Mouse (Mus musculus) erythroblast, adult 5-6 weeks (primary cell): Measurements from ENCODE around the gene Nup62. TPM values are rescaled to one million over a fixed set of nuclear protein-coding genes. Genes with fewer than 3 reads are reported as not detected.
A peak's percentile ranks its signal among the peaks of the same experiment; 100 is the strongest.
"Not testable (repeated sequence)": the region's sequence is repeated elsewhere in the genome, so short reads cannot be mapped to it uniquely, and the experiment has no call there.

ENCODE experiments used
- ATAC-seq: replicated peaks from 2 replicates; pipeline ENCODE4 v1.8.0; 2016; ENCODE audit warnings: moderate number of reproducible peaks, mild to moderate bottlenecking, moderate TSS enrichment, inconsistent platforms; ENCODE audit not compliant: poor library complexity, low FRiP score, severe bottlenecking
- total RNA-seq, 2 experiments: library from RNA; stranded (forward) in 1 of 2; stranded (reverse) in 1 of 2; fragments of 150-400 nt in 1 of 2; fragments of 200-764, 138-1000 nt in 1 of 2; gene quantifications; 2 replicates each; pipeline versions ENCODE4 v1.2.3 to v1.2.4; 2015 to 2017; ENCODE audit warnings: low replicate concordance in 2 of 2

Gene Nup62
- total RNA-seq, 2 experiments from 2014 or later: 10.4 to 21.9 TPM

DNA sequence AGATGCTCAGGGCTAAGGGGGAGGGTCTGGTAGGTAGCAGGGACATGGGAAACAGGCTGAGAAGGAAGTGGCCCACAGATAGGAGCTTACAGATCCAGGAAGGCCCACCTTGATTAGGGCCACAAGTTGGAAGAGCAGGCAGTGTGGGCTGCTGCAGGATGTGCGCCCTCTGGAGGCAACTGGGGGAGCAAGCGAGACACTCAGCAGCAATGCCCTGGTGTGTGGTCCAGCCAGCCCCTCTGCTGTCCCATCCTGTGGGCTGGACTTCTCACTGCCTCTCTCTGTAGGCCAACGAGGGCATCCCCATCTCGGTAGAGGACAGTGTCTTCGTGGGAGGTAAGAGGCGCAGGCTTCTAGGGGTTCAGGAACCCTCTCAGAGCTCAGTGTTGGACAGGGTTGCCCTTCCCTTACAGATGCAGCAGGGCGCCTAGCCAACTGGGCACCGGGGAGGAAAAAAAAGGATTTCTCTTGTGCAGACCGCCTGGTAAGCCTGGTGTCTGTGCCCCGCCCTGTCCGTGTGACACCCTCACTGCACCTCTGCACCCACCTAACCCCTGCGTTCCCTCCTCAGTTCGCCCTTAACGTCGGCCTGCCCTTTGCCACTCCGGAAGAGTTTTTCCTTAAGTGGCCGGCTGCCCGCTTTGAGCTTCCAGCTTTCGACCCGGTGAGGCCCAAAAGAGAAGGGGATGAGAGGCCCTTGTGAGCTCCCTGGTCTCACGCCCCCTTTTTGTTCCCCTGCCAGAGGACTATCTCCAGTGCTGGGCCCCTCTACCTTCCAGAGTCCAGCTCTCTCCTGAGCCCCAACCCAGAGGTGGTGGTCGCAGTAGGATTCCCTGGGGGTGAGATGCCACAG, 44.9 kb downstream of the Nup62 start:
- ATAC-seq: peak; percentile 48

DNA sequence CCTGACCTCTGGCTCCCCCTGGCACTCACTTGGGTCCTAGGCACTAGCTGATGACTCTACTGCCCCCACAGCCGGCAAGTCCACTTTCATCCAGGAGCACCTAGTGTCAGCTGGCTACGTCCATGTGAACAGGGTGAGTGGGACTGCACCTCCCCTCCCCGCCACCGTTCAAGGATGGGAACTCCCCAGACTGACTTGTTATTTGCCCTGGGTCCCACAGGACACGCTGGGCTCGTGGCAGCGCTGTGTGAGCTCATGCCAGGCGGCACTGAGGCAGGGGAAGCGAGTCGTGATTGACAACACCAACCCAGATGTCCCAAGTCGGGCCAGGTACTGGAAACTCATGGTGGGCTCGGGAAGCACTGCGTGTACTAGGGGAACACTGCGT, 45.5 kb downstream of the Nup62 start:
- no peak for ATAC-seq

DNA sequence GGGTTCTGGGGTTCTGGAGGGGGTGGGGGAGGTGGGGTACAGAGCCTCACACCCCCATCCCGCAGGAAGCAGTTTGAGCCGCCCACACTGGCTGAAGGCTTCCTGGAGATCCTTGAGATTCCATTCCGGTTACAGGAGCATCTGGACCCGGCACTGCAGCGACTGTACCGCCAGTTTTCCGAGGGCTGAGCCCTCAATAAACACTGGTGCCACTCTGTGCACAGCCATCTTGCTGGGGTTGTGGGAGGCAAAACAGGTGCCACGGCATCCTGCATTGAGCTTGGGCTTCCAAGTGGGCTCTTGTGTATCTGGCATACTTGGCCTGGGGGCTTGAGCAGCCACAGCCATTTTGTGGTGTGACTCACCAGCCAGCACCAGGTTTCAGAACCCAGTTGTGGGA, 46.5 kb downstream of the Nup62 start:
- ATAC-seq: no peak

DNA sequence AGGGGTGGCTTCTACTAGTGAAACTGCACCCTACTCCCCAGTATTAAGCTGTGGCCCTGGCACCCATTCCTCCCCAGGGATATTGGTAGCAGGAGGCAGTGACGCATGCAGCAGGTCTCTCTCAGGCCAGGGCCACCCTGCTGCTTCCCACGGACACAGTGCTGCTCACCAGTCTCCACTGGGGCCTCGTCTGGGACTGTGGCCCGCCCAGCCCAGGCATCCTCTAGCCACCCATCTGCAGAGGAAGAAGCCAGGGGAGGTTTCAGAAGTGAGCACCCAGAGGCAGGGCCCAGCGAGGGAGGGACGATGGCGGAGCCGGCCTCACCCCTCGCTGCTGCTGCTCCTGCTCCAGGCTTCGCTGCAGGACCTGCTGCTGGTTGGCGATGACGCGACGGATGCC, 47.3 kb downstream of the Nup62 start:
- ATAC-seq: no peak

DNA sequence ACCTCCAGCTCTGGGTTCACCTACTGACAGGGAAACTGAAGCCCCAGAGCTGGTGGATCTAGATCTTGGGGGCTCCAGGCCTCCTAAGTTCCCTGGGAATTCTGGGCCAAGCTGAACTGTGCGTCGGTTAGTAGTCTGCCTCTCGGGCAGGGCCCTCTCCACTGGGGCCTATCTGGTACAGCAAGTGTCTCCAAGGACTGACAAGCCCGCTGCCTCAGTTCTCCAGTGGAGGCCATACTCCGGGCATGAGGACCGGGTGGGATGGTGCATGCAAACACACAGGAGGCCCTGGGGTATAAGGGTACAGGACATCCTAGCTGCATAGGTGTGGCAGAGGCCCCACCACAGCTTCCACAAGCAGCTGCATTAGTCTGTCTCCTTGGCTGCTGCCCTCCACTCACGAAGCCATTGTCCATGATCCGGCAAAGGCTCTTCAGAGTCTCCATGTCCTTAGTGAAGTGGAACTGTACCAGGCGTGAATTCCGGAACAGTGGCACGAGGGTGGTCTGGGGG, 48.1 kb downstream of the Nup62 start:
- ATAC-seq: no peak

DNA sequence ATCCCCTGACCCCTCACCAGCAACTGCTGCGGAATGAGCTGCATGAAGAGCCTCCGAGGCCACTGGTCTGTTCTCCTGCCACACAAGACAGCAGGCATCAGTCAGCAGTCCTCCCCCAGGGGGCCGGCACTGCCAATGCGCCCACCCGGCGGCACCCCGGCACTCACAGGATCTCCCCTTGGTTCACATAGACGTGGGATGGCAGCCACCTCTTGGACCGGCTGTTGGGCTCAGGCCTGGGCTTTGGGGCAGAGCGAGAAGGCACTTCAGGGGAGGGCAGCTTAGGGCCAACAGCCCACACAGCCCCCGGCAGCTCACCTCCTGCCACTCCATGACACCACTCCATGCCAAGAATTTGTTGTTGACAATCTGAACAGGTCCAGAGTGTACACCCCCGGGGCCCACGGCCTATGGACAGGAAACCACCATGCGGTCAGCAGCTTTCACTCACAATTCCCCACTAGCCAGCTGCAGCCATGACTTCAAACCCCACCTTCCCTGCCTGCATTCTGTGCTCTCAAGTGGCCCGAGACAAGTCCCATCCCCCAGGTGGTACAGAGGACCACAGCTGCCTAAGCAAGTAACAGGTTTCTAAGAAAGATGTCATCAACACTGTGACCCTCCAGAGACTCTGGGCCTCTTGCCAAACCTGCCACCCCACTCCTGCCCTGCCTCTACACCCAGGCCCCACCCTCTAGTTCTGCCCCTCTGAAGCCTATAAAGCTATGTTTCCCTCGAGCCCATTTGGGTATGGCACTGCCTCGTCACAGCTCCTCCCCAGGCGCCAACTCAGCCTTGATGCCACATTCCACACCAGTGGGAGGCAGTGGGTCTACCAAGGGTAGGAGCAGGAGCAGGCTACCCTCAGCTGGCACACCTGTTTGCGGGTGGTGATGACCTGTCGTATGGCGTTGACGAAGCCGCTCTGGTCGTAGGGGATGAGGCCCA, 49.0 kb downstream of the Nup62 start:
- no peak for ATAC-seq

DNA sequence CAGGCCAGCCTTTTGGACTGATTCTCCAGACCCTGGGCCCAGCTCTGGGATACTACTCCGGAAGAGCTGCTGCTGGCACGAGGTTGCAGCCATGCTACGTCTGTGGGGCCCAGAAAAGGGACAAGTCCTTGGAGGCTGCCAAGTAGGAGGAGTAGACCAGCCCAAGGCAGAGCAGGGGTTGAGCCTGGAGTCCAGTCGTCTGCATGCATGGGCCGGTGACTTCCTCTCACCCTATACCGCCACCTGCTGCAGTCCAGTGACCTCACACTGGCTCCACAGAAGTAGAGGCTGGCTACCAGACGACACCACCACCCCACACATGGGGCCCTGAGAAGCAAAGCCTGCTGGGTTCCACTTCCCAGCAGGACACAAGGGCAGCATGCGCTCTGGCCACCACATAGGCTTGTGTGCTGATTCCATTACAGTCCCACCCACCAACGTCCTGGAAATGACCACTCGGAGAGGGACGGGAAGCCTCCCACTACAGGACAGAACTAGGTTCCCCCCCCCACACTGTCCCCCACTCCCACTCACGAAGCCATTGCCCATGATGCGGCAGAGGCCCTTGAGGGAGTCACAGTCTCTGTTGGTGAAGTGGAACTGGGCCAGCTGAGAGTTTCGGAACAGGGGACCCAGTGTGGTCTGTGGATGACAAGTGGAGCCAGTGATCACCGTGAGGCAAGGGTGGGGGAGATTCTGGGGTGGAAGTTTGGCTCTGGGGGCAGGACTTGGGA, 50.6 kb downstream of the Nup62 start:
- no peak for ATAC-seq

DNA sequence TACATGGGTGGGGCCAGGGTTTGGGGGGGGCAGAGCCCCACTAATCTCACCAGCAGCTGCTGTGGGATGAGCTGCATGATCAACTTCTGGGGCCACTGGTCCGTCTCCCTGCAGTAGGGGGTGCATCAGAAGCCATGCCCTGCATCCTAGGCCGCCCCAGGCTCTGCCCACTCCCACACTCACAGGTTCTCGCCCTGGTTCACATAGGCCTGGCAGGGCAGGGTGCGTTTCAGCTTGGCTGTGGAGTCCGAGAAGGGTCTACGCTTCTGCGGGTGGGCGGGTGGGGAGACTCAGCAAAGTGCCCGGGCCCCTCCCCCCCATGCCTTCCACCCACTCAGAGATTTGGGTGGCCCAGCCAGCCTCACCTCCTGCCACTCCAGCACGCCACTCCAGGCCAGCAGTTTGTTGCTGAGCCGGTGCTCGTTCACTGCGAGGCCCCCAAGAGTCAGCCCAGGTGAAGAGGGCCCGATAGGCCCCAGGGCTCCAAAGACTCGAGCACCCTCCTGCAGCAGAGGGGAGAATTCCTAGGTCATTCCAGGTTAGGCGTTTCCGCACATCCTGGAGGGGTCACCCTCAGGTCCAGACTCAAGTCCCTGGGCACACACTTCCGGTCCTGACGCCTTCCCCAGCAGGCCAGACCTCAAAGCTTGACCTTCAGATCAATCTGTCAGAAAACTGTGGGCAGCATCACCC, 51.3 kb downstream of the Nup62 start:
- no peak for ATAC-seq

DNA sequence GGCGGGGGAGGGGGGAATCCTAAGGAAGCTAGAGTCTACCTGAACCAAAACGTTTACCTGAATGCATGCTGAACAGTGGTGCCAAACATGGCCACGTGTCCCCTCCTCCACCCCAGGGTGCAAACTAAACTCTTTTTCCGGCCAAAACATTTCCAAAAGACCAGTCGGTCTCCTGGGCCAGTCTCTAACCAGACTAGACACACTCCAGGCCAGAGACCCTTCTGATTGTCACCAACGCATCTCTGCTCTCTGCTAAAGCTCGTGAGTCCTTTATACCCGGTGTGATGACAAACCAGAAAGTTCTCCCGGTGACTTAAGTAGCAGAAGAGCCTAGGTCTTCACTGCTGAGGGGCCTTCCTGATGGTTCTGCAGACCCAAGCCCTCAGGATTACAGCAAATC, 51.9 kb downstream of the Nup62 start:
- ATAC-seq: no peak

DNA sequence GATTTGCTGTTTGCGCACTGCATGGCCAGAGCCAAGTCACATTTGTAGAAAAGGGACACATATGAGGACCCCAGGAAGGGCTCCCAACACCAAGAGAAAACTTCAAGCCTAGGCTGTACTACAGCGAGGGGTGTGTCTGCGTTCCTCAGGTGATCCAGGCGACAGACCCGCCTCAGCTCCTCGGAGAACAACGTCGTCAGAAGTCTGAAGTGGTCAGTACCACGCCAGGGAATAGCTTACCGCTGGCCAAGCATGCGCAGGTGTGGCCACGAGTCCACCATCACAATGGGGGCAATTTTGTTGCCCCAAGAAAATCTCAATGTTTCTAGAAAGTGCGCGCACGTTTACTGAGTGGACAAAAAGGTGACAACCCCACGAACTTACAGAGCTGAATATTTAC, 52.6 kb downstream of the Nup62 start:
- no peak for ATAC-seq

DNA sequence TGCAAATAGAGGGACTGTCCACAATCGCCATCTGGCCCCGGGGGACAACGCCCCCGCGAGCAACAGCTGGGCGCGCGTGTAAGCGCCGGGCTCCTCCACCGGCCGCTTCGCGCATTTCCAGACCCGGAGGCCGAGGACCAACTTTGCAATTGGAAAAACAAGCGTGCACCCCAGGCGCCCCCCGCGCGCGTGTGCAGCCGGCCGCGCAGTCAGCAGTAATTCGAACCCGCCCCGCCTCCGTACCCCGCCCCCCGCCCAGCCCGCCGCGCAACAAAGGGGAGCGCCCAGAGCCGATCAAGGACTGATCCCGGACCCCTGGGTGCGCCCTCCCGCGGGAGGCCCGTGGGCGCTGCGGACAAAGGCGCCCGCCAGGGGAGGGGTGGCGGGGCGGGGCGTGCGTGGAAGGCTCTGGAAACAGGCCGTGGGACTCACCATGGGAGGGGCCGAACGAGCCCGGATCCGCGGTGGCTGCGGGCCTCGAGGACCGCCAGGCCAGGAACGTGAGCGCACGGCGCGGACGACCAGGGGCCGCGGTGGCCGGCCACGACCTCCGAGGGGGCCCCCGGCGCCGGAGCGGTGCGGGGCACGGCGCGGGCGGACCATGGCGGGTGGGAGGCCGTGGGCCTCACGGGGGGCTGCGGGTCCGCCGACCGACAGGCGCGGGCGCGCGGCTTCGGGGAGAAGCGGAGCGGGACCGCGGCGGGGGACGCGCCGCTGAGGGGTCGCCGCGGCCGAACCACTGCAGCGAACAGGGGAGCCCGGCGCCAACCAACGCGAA, 53.2 kb downstream of the Nup62 start:
- ATAC-seq: no peak

DNA sequence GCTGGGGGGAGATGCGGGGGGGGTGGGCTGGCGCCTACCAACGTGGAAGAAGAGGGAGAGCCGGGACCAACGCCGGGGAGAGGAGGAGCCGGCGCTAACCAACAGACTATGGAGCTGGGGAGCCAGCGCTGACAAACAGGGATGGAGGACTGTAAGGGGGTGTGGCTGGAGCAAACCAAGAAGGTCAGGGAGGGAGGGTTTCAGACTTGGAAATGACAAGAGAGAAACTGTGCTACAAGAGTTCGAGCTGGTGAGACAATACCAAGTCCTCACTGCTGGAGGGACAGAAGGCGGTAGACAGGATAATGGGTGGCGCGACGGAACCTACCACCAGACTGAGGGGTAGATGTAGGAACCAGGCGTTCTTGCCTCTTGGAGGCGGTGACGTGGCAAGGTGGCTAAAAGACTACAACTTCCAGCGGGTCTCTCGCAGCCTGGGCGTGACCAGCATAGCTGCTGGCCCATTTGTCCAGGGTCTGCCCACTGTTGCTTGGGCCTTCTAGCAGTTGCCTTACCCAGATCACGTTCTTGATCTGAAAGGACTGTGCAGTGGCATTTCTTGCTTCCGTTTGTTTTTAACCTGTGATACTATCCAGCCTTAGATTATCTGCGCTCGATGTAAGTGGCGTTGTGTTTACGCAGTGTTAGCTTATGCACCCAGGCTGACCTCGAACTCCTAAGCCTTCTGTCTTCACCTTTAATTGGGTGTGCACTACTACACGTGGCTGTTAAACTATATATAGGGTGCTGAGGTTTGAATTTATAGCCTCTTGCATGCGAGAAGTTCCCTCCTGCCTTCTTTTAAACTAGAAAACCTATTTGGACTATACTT, 54.0 kb downstream of the Nup62 start, which contains the start of gene Ptov1:
TSS of gene Ptov1 (minus strand) at position 92 of the 832 bp plus-strand sequence.
- ATAC-seq: peak; percentile 79

DNA sequence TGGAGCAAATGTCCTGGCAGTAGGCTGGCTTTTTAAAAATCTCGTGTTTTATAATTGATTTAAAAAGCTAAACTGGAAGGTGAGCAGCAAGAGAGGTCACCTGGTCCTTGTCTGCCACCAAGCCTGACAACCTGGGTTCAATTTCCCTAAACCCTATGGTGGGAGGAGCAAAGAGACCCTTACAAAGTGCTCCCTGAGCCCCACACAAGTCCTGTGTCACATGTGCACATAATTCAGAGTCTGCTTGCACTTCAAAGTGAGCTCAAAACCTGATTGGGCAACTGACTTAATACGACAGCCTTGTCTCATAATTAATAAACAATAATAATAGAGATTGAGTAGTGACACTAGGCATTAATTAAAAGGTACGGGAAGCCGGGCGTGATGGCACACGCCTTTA, 54.7 kb downstream of the Nup62 start:
- ATAC-seq: no peak

DNA sequence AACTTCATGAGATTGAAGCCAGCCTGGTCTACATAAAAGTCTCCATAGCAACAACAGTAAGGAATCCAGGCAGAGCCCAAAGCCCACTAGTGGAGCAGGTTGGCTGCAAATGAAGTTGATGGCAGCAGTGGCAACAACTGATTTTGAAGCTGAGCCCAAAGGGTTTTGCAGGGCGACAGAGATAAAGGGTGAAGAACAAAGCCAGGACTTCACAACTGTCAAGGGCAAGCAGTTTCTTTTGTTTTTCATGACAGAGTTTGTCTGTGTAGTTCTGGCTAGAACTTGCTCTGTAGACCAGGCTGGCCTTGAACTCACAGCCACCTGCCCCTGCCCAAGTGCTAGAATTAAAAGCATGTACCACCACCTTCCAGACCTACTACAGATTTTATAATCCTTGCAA, 55.3 kb downstream of the Nup62 start:
- no peak for ATAC-seq

DNA sequence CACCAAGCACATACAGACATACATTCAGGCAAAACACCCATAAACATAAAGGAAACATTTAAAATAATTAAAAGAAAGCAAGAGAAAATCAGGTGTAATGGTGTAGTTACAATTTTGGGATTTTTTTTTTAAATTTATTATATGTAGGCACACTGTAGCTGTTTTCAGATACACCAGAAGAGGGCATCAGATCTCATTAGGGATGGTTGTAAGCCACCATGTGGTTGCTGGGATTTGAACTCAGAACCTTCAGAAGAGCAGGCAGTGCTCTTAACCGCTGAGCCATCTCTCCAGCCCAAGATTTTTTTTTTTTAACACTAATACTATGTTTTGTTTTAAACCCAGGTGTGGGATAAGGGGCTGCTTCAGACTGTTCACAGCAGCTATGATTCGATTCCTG, 55.9 kb downstream of the Nup62 start:
- not testable (repeated sequence) for ATAC-seq

DNA sequence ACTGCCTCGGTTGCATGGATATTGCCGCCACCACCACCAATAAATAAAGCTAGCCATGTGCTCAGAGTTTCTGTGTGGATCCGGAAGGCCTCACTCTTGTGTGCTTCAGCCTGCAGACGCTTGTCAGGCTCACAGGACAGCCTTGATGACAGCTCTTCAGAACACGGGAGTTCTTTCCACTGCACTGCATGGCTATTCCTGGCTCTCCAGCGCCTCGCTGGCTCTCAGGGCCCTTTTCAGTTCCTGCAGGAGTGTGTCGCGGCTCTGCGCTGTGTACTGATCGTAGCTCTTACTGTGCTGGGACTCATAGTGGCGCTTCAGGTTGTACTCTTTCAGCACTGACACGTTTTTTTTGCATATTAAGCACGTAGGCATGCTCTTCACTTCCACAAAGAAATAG, 61.9 kb downstream of the Nup62 start:
- no peak for ATAC-seq
